Mouse (Mus musculus): ENCODE data around the gene A130010J15Rik. TPM values are rescaled to one million over a fixed set of nuclear protein-coding genes. Genes with fewer than 3 reads are reported as not detected.

The A130010J15Rik gene
- polyA plus RNA-seq (2012; ENCODE audit: low replicate concordance): 0.34 and 1.2 TPM in 2 replicates

DNA sequence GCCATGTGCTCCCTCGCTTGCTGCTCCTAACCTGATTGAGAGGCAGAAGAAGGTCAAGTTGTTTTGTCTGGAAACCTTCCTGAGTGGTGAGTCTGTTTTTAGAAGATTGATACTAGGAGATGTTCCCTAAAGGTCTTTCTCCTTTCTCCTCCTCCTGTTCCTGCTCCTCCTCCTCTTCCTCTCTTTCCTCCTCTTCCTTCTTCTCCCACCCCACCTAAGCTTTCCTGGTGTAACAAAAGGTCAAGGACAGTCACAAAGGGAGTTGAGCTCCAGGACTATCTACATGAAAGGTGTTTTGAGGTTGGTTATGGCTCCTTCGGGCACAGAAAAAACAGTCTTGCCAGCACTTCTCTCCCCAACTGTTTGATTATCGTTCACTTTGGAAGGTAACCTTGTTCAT is at the start of gene A130010J15Rik:
Gene A130010J15Rik, plus strand, starts transcription at position 301 of the 400 bp plus-strand sequence.

DNA sequence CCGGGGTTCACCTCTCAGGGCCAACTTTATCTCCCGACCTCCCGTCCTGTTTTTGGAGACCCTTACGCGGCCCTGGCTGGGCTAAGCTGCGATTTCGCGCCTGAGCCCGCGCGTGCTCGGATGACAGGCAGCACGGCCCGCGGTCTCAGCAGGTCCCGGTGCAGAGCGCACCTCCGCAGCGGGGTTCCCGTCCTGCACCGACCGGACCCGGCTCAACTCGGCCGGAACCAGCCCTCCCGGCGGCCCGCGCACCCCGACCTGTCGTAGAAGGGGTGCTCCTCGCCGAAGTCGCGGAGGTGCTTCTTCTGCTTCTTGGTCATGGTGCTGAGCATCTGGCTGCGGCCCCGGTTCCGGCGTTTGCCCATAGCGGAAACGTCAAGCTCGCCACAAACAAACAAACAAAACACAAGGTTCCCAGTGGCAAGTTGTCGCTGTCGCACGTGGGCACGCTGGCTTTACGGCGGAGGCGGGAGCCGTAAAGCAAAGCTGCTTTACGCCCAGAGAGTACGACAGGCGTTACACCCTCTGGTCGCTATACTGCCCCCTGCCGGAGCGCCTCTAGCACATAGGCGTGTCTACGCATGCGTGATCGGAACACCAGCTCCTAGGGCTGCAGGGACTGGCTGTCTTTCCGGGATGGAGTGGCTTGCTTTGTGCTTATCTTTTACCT is 37.9 kb upstream of the A130010J15Rik start, which contains the start of gene Diexf:
Gene Diexf, minus strand, starts transcription at position 487 of the 670 bp plus-strand sequence.

GRCm38 (mm10) chr1:193152872-193153271 is 15.0 kb upstream of the A130010J15Rik start, which contains the start of gene Irf6:
Gene Irf6, plus strand, starts transcription at chr1:193153111.

DNA sequence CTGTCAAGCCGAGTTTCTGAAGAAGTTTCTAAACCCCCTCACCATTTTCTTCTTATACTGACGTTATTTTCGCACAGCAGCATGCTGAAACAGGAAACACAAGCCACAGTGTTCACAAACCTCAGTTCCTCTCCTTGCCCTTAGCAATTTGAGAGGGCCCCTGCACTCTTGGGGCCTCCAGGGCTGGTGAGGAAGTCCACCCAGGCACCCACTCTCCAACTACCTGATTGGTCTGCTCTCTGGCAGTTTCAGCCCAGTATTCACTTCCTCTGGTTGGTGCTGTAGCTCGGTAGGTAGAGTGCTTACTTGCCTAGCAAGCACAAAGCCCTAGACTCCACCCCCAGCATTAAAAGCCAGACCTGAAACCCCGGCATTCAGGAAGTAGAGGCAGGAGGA is 33.5 kb downstream of the A130010J15Rik start, which contains the start of gene Traf3ip3:
Gene Traf3ip3, minus strand, starts transcription at position 321 of the 396 bp plus-strand sequence.

GRCm38 (mm10) chr1:193207503-193207902 is 39.7 kb downstream of the A130010J15Rik start, which contains the start of gene Lamb3:
Gene Lamb3, plus strand, starts transcription at chr1:193207699.

Other genes with a start within 250 kb of the A130010J15Rik start
- gene Syt14, start 132.3 kb upstream of the A130010J15Rik start, polyA plus RNA-seq (2012; ENCODE audit: low replicate concordance): not detected in 2 replicates
- 3.2 and 4.9 TPM in 2 replicates for gene Diexf, start 37.8 kb upstream of the A130010J15Rik start, polyA plus RNA-seq (2012; ENCODE audit: low replicate concordance)
- gene Irf6, start 14.9 kb upstream of the A130010J15Rik start, polyA plus RNA-seq (2012; ENCODE audit: low replicate concordance): not detected in 2 replicates
- gene Traf3ip3, start 33.7 kb downstream of the A130010J15Rik start, polyA plus RNA-seq (2012; ENCODE audit: low replicate concordance): 14.2 and 22.6 TPM in 2 replicates
- gene Lamb3, start 39.7 kb downstream of the A130010J15Rik start, polyA plus RNA-seq (2012; ENCODE audit: low replicate concordance): 0.10 TPM in 1 of 2 replicates, not detected in the other
- 0.54 TPM in 1 of 2 replicates, not detected in the other for gene Hsd11b1, start 96.0 kb downstream of the A130010J15Rik start, polyA plus RNA-seq (2012; ENCODE audit: low replicate concordance)
- gene G0s2, start 105.2 kb downstream of the A130010J15Rik start, polyA plus RNA-seq (2012; ENCODE audit: low replicate concordance): 2.6 and 4.0 TPM in 2 replicates
- not detected in 2 replicates for gene Camk1g, start 202.3 kb downstream of the A130010J15Rik start, polyA plus RNA-seq (2012; ENCODE audit: low replicate concordance)

Measured in leukemia stem cell, adult 10-12 weeks (primary cell).